Mouse (Mus musculus) cortical plate, adult 2 months (tissue): ENCODE data around the gene Xaf1.

Source experiments
- CTCF ChIP-seq: fragments of 200-500 bp; IDR thresholded peaks from 2 replicates; pipeline ENCODE4 v1.5.1; 2011; ENCODE audit warnings: mild to moderate bottlenecking, control low read depth, low read length; ENCODE audit not compliant: insufficient read depth; ENCODE audit errors: extremely low read depth
- POLR2A ChIP-seq: fragments of 200-500 bp; IDR thresholded peaks from 2 replicates; pipeline ENCODE4 v1.6.1; 2011; ENCODE audit warnings: mild to moderate bottlenecking, low read length, control low read depth; ENCODE audit not compliant: insufficient read depth; ENCODE audit errors: extremely low read depth

DNA sequence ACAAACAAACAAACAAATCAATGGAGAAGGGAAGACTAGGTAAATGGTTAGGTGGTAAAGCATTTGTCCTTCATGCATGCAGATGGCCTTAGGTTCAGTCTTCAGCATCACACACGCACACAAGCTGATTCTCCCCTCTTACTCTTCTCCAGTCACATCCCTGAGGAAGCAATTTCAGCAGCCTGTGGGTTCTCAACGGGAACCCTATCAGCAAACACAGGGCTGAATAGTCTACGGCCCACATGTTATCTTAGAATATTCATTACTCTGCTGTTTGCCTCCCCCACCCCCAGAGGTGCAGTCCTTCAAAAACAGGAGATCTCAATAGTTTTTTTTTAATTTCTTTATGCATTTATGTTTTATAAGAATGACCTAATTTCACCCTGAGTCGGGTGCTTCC, 9.1 kb downstream of the Xaf1 start:
- TF ChIP-seq CTCF (no peak), POLR2A (no peak)
